In the genomic region with DNA sequence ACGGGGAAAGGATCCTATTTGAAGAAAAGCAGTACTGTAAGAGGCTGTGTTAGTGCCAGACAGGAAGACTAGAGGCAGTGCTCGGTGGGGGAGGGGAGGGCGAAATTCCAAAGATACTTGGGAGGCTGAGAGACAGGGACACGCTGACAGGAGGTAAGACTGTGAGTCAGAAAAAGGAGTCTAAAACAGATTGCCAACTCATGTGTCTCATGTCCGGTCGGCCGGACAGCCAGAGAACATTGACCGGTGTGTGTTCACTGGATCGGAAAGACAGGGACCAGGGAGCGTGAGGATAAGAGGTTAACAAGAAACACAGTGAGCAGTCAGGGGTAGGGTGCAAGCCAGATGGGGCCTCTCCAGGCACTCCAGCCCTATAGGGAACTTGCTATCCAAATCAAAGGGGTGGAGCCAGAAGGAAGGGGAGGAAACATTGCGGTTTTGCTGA, we compare ENCODE assay signal across 8 mouse cellular contexts. TPM values are rescaled to one million over a fixed set of nuclear protein-coding genes. Genes with fewer than 3 reads are reported as not detected.
DNase-seq lines count a peak whose midpoint lies in the region; ATAC-seq and TF ChIP-seq lines count a peak whose summit lies in the region.
"Had no signal": no experiment of that assay in that cellular context is flagged by ENCODE, and none has a peak within 500 bp of the region (broad histone marks: within the 10 kb centered on the region; RNA-seq: fewer than 3 reads in every experiment).

No protein-coding gene starts in this region.

- H3K27ac ChIP-seq in forebrain, embryonic 13.5 days: no peak overlapping the region
- H3K27ac ChIP-seq in limb, embryonic 11.5 days (replicated peaks; ENCODE audit: low read depth, low read length): no peak overlapping the region

- H3K27me3 ChIP-seq in E14TG2a.4 (ENCODE audit: insufficient read depth, low read length): peaks cover 9% of the 10 kb centered on the region
- H3K27me3 ChIP-seq in forebrain, embryonic 13.5 days: no peaks in the 10 kb centered on the region
- no peaks in the 10 kb centered on the region for H3K27me3 ChIP-seq in limb, embryonic 11.5 days (ENCODE audit: control insufficient read depth, insufficient read depth, low read length)

- H3K4me2 ChIP-seq in forebrain, embryonic 13.5 days: peak overlapping the region; percentile 32
- no peak overlapping the region for H3K4me2 ChIP-seq in limb, embryonic 11.5 days (ENCODE audit: low read depth, severe bottlenecking)

- 27% methylated on average over 11 of the region's 11 CpGs for WGBS in forebrain, embryonic 13.5 days
- 36% methylated on average over 11 of the region's 11 CpGs for WGBS in limb, embryonic 11.5 days

- no peak for TF ChIP-seq CTCF in E14TG2a.4 (conservative IDR thresholded peaks at IDR 0.05; ENCODE audit: low read length)

- peak overlapping the region; percentile 55 for H3K4me3 ChIP-seq in E14TG2a.4 (replicated peaks; ENCODE audit: low read length)
- H3K4me3 ChIP-seq in forebrain, embryonic 13.5 days: no peak overlapping the region
- H3K4me3 ChIP-seq in limb, embryonic 11.5 days (ENCODE audit: low read depth, low read length): no peak overlapping the region
- H3K4me3 ChIP-seq: erythroblast, embryonic 14.5 days had no signal

- ATAC-seq in forebrain, embryonic 13.5 days: no peak
- peak; percentile 67; the same call in 1 of the 2 replicates for ATAC-seq in limb, embryonic 11.5 days (ENCODE audit: insufficient number of reproducible peaks, low FRiP score, low TSS enrichment, low read depth)

- intact Hi-C loops in heart, postnatal 36 days (cut with DNase I): loop anchor here (5.0 kb wide), 1 partner anchor 128 kb away; no protein-coding TSS in a partner anchor

- H3K9me3 ChIP-seq in E14TG2a.4 (ENCODE audit: low read length): no peaks in the 10 kb centered on the region
- no peaks in the 10 kb centered on the region for H3K9me3 ChIP-seq in forebrain, embryonic 13.5 days (replicated peaks)
- no peaks in the 10 kb centered on the region for H3K9me3 ChIP-seq in limb, embryonic 11.5 days (ENCODE audit: control insufficient read depth, low read length)

- H3K4me1 ChIP-seq in E14TG2a.4 (replicated peaks; ENCODE audit: low read depth, low read length): peaks cover 15% of the 10 kb centered on the region
- H3K4me1 ChIP-seq in forebrain, embryonic 13.5 days: 0 out of 2 replicates have a peak, but pooled peaks cover 3% of the 10 kb centered on the region
- no peaks in the 10 kb centered on the region for H3K4me1 ChIP-seq in limb, embryonic 11.5 days (ENCODE audit: control insufficient read depth, insufficient read depth, low read length)

- no peaks in the 10 kb centered on the region for H3K36me3 ChIP-seq in E14TG2a.4 (ENCODE audit: insufficient read depth, low read length)
- H3K36me3 ChIP-seq in forebrain, embryonic 13.5 days (ENCODE audit: poor library complexity, severe bottlenecking): no peaks in the 10 kb centered on the region
- no peaks in the 10 kb centered on the region for H3K36me3 ChIP-seq in limb, embryonic 11.5 days (ENCODE audit: control insufficient read depth, insufficient read depth, low read length)

- peak; percentile 80 to 90 for DNase-seq in adrenal gland, adult (ENCODE audit: inconsistent age in 2 of 2, low spot score in 1 of 2)
- peak; percentile 55 to 59 for DNase-seq in heart, postnatal 36 days
- DNase-seq in limb, embryonic 11.5 days (ENCODE audit: low spot score): peak; percentile 40
- peak; percentile 83 for DNase-seq in mesoderm, embryonic 11.5 days (ENCODE audit: low read depth, low spot score)
- DNase-seq in testis, postnatal 10 days (ENCODE audit: low spot score): peak; percentile 84

- no peak overlapping the region for H3K9ac ChIP-seq in forebrain, embryonic 13.5 days
- H3K9ac ChIP-seq in limb, embryonic 11.5 days (ENCODE audit: low read length): no peak overlapping the region

RNA-seq across cellular contexts. Expression of a gene that starts 42.3 kb away (rescaled TPM):
- 1.6 and 2.4 TPM in 2 replicates for polyA plus RNA-seq in forebrain, embryonic 13.5 days (2015; fragmentation: Nextera tagmentation; extraction: Ambion mirVana)
- total RNA-seq in heart, postnatal 36 days (2021): 10 to 100 TPM; 23.4 to 49.7 TPM
- 3.0 and 3.3 TPM in 2 replicates for polyA plus RNA-seq in limb, embryonic 11.5 days (2014; fragmentation: Nextera tagmentation; extraction: Ambion mirVana)
